Mouse (Mus musculus) retina, postnatal 7 days (tissue): Measurements from ENCODE around the gene Calm3.
"Not testable (repeated sequence)": the region's sequence is repeated elsewhere in the genome, so short reads cannot be mapped to it uniquely, and the experiment has no call there.

Experiments
- DNase-seq: peaks from one replicate; pipeline ENCODE4 v3.0.0-alpha.2; 2012; ENCODE audit warnings: low read depth, low spot score

Gene Calm3

GRCm38 (mm10) chr7:16924037-16924834 is at the start of gene Calm3:
Gene Calm3, minus strand, starts transcription at chr7:16924114.
- DNase-seq = peak; percentile 100

DNA sequence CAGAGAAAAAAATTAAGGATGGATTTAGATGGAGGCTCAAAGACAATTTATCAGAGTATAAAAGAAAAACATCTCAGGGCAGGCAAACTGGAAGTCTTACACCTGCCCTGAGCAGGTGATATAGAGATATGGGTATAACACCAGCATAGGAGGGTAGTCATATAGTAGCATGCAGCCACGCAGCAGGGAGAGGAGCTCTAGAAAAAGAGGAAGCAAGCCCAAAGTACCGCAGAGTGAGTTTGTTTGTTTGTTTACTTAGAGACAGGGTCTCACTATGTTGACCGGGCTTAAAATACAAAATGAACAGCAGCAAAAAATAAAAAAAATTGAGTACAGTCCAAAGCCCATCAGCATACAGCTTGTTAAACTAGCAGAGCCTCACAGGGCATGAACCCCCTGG is 47.2 kb upstream of the Calm3 start:
- no peak for DNase-seq

DNA sequence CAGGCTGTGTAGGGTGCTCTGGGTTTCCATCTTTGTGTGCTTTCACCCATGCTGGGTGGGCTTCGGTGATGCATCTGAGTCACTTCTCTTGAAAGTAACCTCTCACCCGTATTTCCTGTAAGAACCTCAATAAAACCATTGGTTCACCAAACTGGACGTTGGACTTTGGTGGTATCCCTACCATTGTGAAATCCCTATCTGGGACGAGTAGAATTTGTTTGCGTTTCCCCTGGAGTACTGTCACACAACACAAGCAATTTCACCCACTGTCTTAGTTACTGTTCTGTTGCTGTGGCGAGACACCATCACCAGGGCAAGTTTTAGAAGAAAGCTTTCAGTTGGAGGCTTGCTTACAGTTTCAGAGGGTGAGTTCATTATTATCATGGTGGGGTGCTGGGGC is 44.5 kb upstream of the Calm3 start:
- no peak for DNase-seq

DNA sequence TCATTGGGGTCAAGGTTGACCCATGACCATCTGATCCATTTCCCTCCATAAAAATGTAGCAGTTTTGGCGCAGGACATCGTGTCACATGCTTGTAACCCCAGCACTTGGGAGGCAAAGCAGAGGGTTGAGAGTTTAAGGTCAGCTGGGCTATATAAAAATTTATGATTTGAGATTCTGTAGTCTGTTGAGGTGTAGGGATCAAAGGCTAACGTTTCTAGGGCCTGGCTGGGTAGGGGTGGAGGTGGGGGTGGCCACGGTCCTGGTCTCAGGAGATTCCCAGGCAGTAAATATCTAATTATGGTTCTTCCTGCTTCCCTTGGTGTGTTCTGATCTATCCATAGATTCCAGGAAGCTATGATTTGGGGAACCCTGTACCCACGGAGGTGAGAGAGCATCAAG is 37.8 kb upstream of the Calm3 start:
- no peak for DNase-seq

DNA sequence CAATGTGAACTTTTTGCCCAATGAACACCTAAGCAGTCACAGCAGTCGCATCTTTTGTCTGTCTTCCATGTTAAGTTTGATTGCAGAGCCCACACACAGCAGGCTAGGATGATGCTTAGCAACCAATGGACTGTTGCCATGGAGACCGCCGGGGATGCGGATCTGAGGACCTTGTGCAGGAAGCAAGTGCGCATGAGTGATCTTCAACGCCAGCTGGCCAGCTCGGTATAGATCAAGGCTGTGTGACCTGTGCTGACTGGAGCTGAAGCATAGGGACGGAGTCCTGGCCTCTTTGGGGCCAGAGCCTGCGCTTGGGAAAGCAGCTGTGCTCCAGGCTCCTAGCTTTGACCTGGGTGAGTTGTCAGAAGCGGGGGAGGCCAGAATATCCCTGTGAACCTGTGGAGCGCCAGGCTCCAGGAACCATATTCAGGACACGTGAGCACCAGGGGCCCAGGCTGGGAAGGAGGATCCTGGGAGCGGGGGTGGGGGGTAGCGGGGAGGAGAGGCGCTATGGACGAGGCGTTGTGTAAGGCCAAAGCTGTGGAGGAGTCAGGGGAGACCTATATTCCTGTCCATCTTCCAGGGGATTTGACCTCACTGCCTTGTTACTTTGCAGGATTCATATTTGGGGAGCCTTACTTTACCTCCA is 35.7 kb upstream of the Calm3 start, which contains the start of gene Pnmal1:
Gene Pnmal1, plus strand, starts transcription at position 141 of the 649 bp plus-strand sequence.
- peak; percentile 72 for DNase-seq

- no peak for DNase-seq
These were observed 32.7 kb upstream of the Calm3 start for GRCm38 (mm10) chr7:16956410-16957265.

- DNase-seq = no peak
These were observed 31.8 kb upstream of the Calm3 start for GRCm38 (mm10) chr7:16955712-16956111.

GRCm38 (mm10) chr7:16953776-16954175 is 29.9 kb upstream of the Calm3 start:
- DNase-seq = not testable (repeated sequence)

- DNase-seq = peak; percentile 71
These were observed 27.1 kb upstream of the Calm3 start for GRCm38 (mm10) chr7:16950861-16951635.

- peak; percentile 65 for DNase-seq
These were observed 26.3 kb upstream of the Calm3 start for GRCm38 (mm10) chr7:16949908-16950841.

DNA sequence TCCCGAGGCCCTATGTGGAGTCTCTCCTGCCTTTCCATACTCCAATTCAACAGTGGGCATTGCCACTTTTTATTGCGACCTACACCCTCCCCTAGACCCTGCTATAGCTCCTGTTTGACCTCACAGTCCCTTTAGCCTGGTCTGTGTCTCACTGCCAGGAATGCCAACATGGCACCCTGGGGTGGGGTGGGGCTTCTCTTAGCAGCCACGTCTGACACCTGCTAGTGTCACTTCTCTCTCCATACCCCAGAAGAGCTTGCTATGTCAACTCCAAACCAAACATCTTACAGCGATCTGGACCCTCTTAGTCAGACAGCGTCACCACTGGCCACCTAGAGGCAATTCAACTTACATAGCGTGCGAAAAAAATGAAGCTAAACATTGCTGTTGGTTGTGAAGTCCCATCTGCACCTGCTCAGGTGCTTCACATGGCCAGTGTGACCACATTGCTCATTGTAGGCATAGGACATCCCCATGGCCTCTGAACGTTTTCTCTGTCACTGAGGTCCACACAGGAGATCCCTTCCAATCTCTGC is 25.1 kb upstream of the Calm3 start:
- no peak for DNase-seq

GRCm38 (mm10) chr7:16947959-16948361 is 24.0 kb upstream of the Calm3 start:
- DNase-seq = no peak

DNA sequence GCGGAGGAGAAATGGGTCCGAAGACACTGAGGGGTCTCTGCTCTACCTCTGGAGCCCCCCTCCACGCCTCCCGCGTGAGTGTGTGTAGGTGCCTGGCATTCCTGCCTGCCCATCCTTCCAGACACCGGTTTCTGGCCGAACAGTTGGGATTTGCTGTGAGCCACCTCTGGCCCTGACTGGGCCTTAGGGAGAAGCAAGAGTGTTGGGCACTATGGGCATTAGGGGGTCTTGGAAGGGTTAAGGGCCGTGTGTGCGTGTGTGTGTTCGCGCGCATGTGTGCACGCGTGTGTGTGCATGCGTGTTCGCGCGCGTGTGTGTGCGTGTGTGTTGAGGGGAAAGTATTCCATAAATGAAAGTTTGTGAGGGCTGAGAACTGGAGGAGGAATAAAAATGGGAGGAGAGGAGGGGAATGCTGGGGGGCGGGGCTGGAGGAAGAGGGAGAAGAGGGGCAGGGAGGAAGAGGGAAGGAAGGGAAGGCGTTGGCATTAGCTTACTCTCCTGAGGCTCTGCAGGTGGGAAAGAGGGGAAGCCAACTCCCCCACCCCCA is 23.5 kb upstream of the Calm3 start:
- DNase-seq = no peak

DNA sequence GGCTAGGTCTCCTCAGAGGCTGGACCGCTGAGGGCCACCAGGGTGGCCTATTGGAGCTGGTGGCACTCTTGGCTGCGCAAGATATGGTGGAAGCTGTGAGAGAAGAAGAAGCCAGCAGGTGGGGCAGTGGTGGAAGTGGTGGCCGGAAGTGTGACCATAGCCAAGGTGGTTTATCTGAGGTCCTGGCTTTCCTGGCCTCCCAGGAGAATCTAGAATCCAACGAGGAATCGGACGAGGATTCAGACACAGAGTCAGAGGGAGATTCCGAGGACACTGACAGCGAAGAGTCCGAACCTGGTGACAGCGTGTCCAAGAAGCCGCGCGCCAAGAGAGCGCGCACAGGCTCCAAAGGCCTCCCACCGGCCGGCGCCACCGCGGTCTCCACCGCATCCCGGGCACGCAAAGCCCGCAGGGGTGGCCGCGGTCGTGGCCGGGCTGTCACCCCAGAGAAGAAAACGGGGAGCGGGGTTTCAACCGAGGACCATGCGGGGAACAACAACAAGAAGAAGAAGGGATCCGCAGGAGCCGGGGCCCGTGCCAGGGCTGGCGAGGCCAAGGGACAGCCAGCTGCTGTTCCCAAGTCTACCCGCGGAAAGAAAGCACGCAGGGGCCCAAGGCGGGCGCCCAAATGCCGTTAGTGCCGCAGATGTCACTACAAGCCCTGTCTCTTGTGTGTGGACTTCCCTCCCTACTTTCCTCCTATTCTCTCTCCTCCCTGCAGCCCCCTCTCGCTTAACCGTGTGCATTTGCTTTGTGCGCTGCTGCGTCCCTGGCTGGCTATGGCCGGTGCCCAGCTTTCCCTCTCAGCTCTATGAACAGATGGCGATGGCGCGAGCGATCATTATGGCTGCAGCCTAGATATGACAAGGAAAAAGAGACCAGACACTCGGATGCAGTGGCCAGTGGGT is 22.8 kb upstream of the Calm3 start:
- no peak for DNase-seq

DNA sequence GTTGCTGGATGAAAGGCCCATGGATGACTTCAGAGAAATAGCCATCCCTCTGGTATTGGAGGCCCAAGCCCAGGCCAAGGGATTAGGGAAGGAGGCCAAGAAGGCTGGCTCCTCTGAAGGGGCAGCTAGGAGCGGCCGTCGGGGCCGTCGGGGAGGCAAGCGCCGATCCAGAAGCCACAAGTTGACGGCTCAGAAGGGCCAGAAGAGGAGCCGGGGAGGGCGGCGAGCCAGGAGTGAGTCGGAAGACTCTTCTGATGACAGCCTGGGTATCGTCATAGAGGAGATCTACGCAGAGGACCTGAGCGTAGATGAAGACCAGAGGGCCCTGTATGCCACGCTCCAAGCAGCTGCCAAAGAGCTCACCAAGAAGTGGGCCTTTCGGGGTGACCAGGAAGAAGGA is 21.5 kb upstream of the Calm3 start:
- DNase-seq = no peak

GRCm38 (mm10) chr7:16944808-16945315 is 20.9 kb upstream of the Calm3 start:
- DNase-seq = no peak

DNA sequence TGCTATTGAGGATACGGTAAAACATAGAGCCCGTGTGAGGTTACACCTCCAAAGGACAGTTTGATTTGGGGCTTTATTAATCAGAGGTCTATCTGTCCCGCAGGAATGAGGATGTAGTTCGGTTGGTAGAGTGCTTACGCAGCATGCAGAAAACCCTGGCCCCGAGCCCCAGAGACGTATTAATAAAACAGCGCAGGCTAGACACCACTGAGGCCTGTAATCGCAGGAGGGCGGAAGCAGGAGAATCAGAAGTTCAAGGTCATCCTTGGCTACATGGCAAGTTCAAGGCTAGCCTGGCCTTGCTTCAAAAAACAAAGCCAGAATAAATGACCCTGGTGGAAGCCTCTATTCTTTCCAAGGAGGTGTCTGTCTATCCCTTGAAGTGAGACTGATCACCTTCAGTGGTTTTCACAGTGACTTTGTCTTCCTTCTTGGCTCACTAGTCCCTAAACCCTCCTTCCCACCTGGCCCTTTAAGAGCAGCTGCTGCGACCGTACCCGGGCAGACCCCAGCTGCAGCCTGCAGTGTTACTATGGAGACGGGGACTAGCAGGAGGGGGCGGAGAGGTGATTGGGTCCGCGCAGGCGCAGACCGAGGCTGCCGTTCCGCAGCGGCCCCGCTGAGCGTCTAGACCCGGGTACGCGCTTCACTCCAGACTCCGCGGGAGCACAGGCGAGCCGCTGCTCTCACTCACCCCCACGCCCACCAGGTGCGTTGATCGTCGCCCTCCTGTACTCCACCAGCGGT is 20.3 kb upstream of the Calm3 start, which contains the start of gene Pnmal2:
Gene Pnmal2, plus strand, starts transcription at position 622 of the 747 bp plus-strand sequence.
- peak; percentile 82 for DNase-seq

- no peak for DNase-seq
These were observed 18.9 kb upstream of the Calm3 start for GRCm38 (mm10) chr7:16942861-16943260.
